Mouse (Mus musculus): ENCODE data around the gene Nat8f7. TPM values are rescaled to one million over a fixed set of nuclear protein-coding genes. Genes with fewer than 3 reads are reported as not detected.
"Not testable (repeated sequence)": the region's sequence is repeated elsewhere in the genome, so short reads cannot be mapped to it uniquely, and the experiment has no call there.

The Nat8f7 gene
- not detected for total RNA-seq (2021)
- long read RNA-seq, experiment 1 = 0 reads
- long read RNA-seq, experiment 2 = 0 reads

DNA sequence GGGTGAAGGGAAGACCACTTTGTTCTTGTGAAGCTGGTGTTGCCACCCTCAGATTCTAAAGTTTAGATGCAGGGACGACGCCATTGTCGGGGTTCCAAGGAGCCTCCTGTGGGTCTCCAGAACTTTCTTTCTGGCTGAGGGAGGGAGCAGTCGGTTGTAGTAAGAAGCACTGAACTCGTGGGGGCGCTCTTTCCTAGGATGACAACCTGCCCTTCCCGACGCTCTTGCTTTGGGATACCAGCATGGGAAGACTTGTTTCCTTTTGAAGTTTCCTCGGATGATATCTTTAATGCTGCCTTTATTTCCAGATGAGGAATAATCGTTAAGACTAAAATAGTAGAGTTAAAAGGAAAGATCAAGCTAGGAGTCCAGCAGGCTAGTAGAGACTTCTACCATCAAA, at the start of gene Nat8f7:
Gene Nat8f7, minus strand, starts transcription at position 101 of the 400 bp plus-strand sequence.
- DNase-seq; intact Hi-C loops (cut with DNase I): not testable (repeated sequence)

DNA sequence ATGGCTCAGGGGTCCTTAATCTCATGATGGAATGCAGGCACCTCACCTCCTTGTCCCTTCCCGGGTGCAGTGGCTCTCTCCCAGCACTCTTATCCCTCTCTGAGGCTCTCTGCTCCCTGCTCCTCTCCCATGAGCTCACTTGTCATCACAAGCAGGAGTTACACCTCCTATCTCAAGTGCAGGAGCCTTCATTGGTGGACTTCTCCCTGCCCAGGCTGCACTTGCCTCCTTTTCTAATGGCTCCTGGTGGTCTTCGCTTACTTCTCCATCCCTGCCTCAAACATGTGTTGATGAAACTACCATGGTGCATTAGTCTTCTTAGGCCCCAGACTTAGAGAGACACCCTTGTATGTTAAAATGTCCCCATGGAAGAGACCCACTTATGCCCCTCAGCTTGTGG, 49.7 kb upstream of the Nat8f7 start:
- DNase-seq; intact Hi-C loops (cut with DNase I): not testable (repeated sequence)

DNA sequence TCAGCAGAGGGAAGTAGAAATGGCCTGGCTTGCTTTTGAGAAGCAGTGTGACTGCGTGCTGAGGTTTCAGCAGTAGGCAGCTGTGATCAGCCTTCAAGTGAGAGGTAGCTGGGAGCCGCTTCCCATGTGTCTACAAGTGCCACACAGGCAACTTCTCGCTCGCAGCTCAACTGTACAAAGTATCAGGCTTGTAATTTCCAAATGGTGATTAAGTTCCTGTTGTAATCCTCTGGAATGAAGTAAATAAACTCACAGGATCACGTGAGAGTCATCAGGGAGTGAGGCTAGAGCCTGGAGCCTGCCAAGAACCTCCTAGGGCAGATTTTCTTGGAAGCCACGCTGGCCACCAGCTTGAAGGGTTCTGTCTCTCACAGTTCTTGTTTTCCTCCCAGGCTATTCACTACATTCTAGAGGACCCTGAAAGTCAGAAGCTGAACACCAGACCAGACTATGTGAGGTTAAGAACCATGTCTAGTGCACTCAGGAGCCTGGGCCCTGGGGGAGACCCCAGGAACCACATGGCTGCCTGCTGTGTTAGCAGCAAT, 42.8 kb upstream of the Nat8f7 start:
- DNase-seq = peak in 1 of 2 experiments; percentile 23
- intact Hi-C loops (cut with DNase I) = not testable (repeated sequence)

DNA sequence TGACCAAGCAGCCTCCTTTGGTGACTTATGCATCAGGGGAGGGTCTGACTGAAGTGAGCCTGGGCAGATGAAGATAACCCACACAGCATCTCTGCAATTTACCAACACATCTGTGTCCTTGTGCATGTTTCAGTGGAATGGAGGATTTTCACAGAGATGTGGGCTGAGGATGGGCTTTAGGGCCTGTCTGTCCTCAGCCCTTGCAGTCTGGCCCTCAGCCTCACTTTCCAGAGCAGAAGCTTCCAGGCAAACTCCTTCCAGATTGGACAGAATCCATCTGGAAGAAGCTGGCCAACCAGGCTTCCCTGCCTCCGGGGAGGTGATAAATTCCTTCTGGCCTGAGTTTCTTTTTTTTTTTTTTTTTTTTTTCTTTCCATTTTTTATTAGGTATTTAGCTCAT, 3.4 kb downstream of the Nat8f7 start:
- DNase-seq; intact Hi-C loops (cut with DNase I): not testable (repeated sequence)

DNA sequence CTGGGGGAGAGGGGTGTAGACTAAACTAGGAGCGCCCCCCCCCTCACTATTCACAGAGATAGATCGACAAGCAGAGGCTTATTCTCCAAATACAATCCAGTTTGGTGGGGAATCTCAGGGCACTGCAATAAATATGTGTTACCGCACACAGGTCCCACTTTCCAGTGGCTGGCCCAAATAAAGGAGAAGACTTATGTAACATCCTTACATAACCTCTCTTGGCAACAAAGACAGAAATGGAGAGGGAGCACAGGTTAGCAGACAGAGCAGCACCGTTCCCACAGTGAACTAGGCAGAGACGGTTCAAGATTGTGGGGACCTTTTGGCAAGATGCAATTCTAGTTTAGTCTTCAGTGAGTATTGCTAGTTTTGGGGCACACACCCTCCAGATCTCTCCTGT, 3.8 kb downstream of the Nat8f7 start:
- DNase-seq; intact Hi-C loops (cut with DNase I): not testable (repeated sequence)

DNA sequence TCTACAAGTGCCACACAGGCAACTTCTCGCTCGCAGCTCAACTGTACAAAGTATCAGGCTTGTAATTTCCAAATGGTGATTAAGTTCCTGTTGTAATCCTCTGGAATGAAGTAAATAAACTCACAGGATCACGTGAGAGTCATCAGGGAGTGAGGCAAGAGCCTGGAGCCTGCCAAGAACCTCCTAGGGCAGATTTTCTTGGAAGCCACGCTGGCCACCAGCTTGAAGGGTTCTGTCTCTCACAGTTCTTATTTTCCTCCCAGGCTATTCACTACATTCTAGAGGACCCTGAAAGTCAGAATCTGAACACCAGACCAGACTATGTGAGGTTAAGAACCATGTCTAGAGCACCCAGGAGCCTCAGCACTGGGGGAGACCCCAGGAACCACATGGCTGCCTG, 11.1 kb downstream of the Nat8f7 start:
- intact Hi-C loops (cut with DNase I) = not testable (repeated sequence)
- peak; percentile 7 to 34 for DNase-seq

Small RNA genes lying within 50 kb of the gene (microRNA-seq; reads per million reads assigned to microRNA genes)
- 0 reads per million in 2 experiments for gene Gm27317

Other genes starting within 250 kb of the Nat8f7 start
- under 1 TPM in 1 of 2 experiments, not detected in 1; 0.03 TPM for gene Fbxo41, start 210.2 kb downstream of the Nat8f7 start, total RNA-seq (2021)
- gene Egr4, start 199.6 kb downstream of the Nat8f7 start, total RNA-seq (2021) = not detected
- under 1 TPM; 0.69 to 0.82 TPM for gene Alms1, start 125.7 kb downstream of the Nat8f7 start, total RNA-seq (2021)
- gene Nat8f3, start 52.5 kb upstream of the Nat8f7 start, total RNA-seq (2021) = under 1 TPM; 0.15 to 0.33 TPM
- not detected for gene Nat8f6, start 107.7 kb upstream of the Nat8f7 start, total RNA-seq (2021)
- not detected for gene Nat8f5, start 107.8 kb upstream of the Nat8f7 start, total RNA-seq (2021)
- not detected for gene Nat8, start 118.9 kb upstream of the Nat8f7 start, total RNA-seq (2021)
- gene Nat8f2, start 156.0 kb upstream of the Nat8f7 start, total RNA-seq (2021) = not detected
- under 1 TPM; 0.20 to 0.32 TPM for gene Nat8f4, start 191.7 kb upstream of the Nat8f7 start, total RNA-seq (2021)
- gene Tprkb, start 198.7 kb upstream of the Nat8f7 start, total RNA-seq (2021) = 10 to 100 TPM; 15.0 to 17.7 TPM
- gene Nat8f1, start 202.5 kb upstream of the Nat8f7 start, total RNA-seq (2021) = 1 to 10 TPM; 1.2 to 2.1 TPM
- gene Dusp11, start 248.5 kb upstream of the Nat8f7 start, total RNA-seq (2021) = 10 to 100 TPM; 30.7 to 32.8 TPM